In the genomic region with DNA sequence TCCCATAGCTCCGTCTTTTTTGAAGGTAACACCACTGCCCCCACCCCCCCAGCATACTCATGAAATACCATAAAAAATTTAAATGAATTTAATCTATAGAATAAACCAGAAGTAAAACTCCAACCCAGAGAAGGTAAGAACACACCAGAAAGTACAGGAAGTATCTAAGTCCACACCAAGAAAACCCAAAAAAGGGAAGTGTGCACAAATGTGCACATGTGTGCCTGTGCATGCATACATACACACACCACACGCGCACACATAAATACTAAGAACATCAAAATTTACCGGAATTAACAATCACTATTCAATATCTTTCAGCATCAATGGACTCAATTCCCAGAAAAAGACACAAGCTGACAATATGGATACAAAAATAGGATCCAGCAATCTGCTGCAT, we compare ENCODE assay signal across 24 mouse cellular contexts. TPM values are rescaled to one million over a fixed set of nuclear protein-coding genes. Genes with fewer than 3 reads are reported as not detected.
"Had no signal": no experiment of that assay in that cellular context is flagged by ENCODE, and none has a peak within 500 bp of the region (broad histone marks: within the 10 kb centered on the region; RNA-seq: fewer than 3 reads in every experiment).

No protein-coding gene starts in this region.

- ATAC-seq: midbrain, embryonic 13.5 days; midbrain, embryonic 15.5 days had no signal

- H3K4me2 ChIP-seq: lung, embryonic 14.5 days; midbrain, embryonic 11.5 days; midbrain, embryonic 13.5 days; midbrain, embryonic 15.5 days; neural tube, embryonic 12.5 days had no signal

- H3K4me3 ChIP-seq: megakaryocyte, embryonic 14.5 days; midbrain, embryonic 13.5 days; midbrain, embryonic 15.5 days; neural tube, embryonic 12.5 days had no signal

- DNase-seq: lung, embryonic 14.5 days; lung, postnatal 10 days; lung, postnatal 4 days; right cerebral cortex, postnatal 14 days; spleen, adult 18-20 months; thymus, adult 18-20 months; thymus, postnatal 14 days; thymus, postnatal 36 days had no signal

- H3K27me3 ChIP-seq: midbrain, embryonic 13.5 days; midbrain, embryonic 15.5 days; neural tube, embryonic 12.5 days had no signal

- H3K9me3 ChIP-seq: megakaryocyte, embryonic 14.5 days; midbrain, embryonic 13.5 days; midbrain, embryonic 15.5 days had no signal

- H3K27ac ChIP-seq: liver, embryonic 14.5 days; midbrain, embryonic 13.5 days; midbrain, embryonic 15.5 days; neural tube, embryonic 12.5 days had no signal

- H3K4me1 ChIP-seq: megakaryocyte, embryonic 14.5 days; midbrain, embryonic 13.5 days; midbrain, embryonic 15.5 days; neural tube, embryonic 12.5 days had no signal

- H3K36me3 ChIP-seq: midbrain, embryonic 13.5 days; midbrain, embryonic 15.5 days; neural tube, embryonic 12.5 days had no signal

- H3K9ac ChIP-seq: liver, embryonic 14.5 days; lung, embryonic 14.5 days; midbrain, embryonic 13.5 days; midbrain, embryonic 15.5 days; neural tube, embryonic 12.5 days had no signal

RNA-seq across cellular contexts. Expression of a gene that starts 13.5 kb away (rescaled TPM):
- total RNA-seq: midbrain, postnatal 0 days; monocyte, adult 5-6 weeks; neutrophil, adult 5-6 weeks had no signal
- polyA plus RNA-seq: liver, embryonic 14.5 days; liver, embryonic 16.5 days; lung, embryonic 14.5 days; lung, embryonic 16.5 days; midbrain, embryonic 11.5 days; midbrain, embryonic 13.5 days; midbrain, embryonic 15.5 days; midbrain, postnatal 0 days; neural tube, embryonic 12.5 days; neural tube, embryonic 14.5 days; small intestine, adult 2 months; stomach, embryonic 14.5 days; stomach, embryonic 16.5 days; thymus, postnatal 0 days had no signal
